8 mouse cellular contexts compared by ENCODE assay signal in genomic region chr1:136948511-136949275, GRCm38 (mm10). TPM values are rescaled to one million over a fixed set of nuclear protein-coding genes. Genes with fewer than 3 reads are reported as not detected.
A peak's percentile ranks its signal among the peaks of the same experiment; 100 is the strongest.
DNase-seq lines count a peak whose midpoint lies in the region; ATAC-seq and TF ChIP-seq lines count a peak whose summit lies in the region.

No protein-coding gene starts in this region.

- under 1% methylated on average over 61 of the region's 61 CpGs for WGBS in hindbrain, embryonic 12.5 days
- WGBS in liver, embryonic 11.5 days, result under 1% methylated on average over 49 of the region's 61 CpGs
- under 1% methylated on average over 60 of the region's 61 CpGs for WGBS in midbrain, postnatal 0 days

- TF ChIP-seq POLR2A in embryonic fibroblast, embryonic 13.5 days (IDR thresholded peaks at IDR 0.05; ENCODE audit: low read depth, low read length), result no peak

- no peaks in the 10 kb centered on the region for H3K4me1 ChIP-seq in embryonic fibroblast, embryonic 13.5 days (ENCODE audit: control insufficient read depth, insufficient read depth, low read length)
- peaks cover 35% of the 10 kb centered on the region for H3K4me1 ChIP-seq in hindbrain, embryonic 12.5 days
- 0 out of 2 replicates have a peak, but pooled peaks cover 4% of the 10 kb centered on the region for H3K4me1 ChIP-seq in liver, embryonic 11.5 days (replicated peaks; ENCODE audit: control insufficient read depth, insufficient read depth, low read length)
- H3K4me1 ChIP-seq in midbrain, postnatal 0 days (ENCODE audit: insufficient read depth, low read length), result peaks cover 9% of the 10 kb centered on the region; the same call in 1 of the 2 replicates

- H3K4me2 ChIP-seq in hindbrain, embryonic 12.5 days (replicated peaks), result peak overlapping the region; percentile 72
- H3K4me2 ChIP-seq in liver, embryonic 11.5 days, result peak overlapping the region; percentile 68
- peak overlapping the region; percentile 85 for H3K4me2 ChIP-seq in midbrain, postnatal 0 days (ENCODE audit: low read depth, low read length, poor library complexity, severe bottlenecking)

- H3K36me3 ChIP-seq in hindbrain, embryonic 12.5 days, result no peaks in the 10 kb centered on the region
- no peaks in the 10 kb centered on the region for H3K36me3 ChIP-seq in liver, embryonic 11.5 days (ENCODE audit: control insufficient read depth, insufficient read depth, low read length)
- no peaks in the 10 kb centered on the region for H3K36me3 ChIP-seq in midbrain, postnatal 0 days (ENCODE audit: insufficient read depth, low read length)

- H3K9ac ChIP-seq in hindbrain, embryonic 12.5 days, result peak overlapping the region; percentile 39
- peak overlapping the region; percentile 71 for H3K9ac ChIP-seq in liver, embryonic 11.5 days (ENCODE audit: low read depth, low read length)
- peak overlapping the region; percentile 19; the same call in 1 of the 2 replicates for H3K9ac ChIP-seq in midbrain, postnatal 0 days (replicated peaks; ENCODE audit: low read length, poor library complexity, severe bottlenecking)

- DNase-seq in 3134 (ENCODE audit: extremely low read depth, insufficient read length, low spot score) (peak; percentile 11), R1 (ENCODE audit: low read depth, low spot score) (peak; percentile 41)
- DNase-seq in liver, embryonic 11.5 days (ENCODE audit: low spot score), result peak; percentile 60
- DNase-seq in midbrain, postnatal 0 days (ENCODE audit: low spot score), result peak; percentile 42
- DNase-seq in thymus, postnatal 14 days, result no peak
- no peak for DNase-seq in c-Kit-positive CD71-positive TER-119-positive erythroid progenitor cells, embryonic 14.5 days (ENCODE audit: low spot score)

- peak overlapping the region; percentile 6 for H3K4me3 ChIP-seq in embryonic fibroblast, embryonic 13.5 days (ENCODE audit: insufficient read depth, low read length)
- H3K4me3 ChIP-seq in hindbrain, embryonic 12.5 days, result peak overlapping the region; percentile 40
- H3K4me3 ChIP-seq in liver, embryonic 11.5 days (ENCODE audit: low read depth, low read length), result peak overlapping the region; percentile 58
- peak overlapping the region; percentile 41 for H3K4me3 ChIP-seq in midbrain, postnatal 0 days (ENCODE audit: low read depth, low read length)

- peak; percentile 78 for ATAC-seq in hindbrain, embryonic 12.5 days (ENCODE audit: low FRiP score)
- ATAC-seq in liver, embryonic 11.5 days (replicated peaks; ENCODE audit: low FRiP score), result peak; percentile 18; the same call in 1 of the 2 replicates
- peak; percentile 53; the same call in 1 of the 2 replicates for ATAC-seq in midbrain, postnatal 0 days (ENCODE audit: low FRiP score)

- TF ChIP-seq CTCF in embryonic fibroblast, embryonic 13.5 days (IDR thresholded peaks at IDR 0.05; ENCODE audit: borderline replicate concordance, insufficient read depth, low read length), result no peak
- peak; percentile 14; the same call in 1 of the 2 replicates for TF ChIP-seq CTCF in midbrain, postnatal 0 days (IDR thresholded peaks at IDR 0.05)

- no peak overlapping the region for H3K27ac ChIP-seq in embryonic fibroblast, embryonic 13.5 days (ENCODE audit: insufficient read depth, low read length)
- no peak overlapping the region for H3K27ac ChIP-seq in hindbrain, embryonic 12.5 days
- H3K27ac ChIP-seq in liver, embryonic 11.5 days (ENCODE audit: low read depth, low read length), result peak overlapping the region; percentile 48; the same call in 1 of the 2 replicates
- no peak overlapping the region for H3K27ac ChIP-seq in midbrain, postnatal 0 days (ENCODE audit: low read depth, low read length)

- H3K9me3 ChIP-seq in hindbrain, embryonic 12.5 days (replicated peaks), result no peaks in the 10 kb centered on the region
- H3K9me3 ChIP-seq in liver, embryonic 11.5 days (ENCODE audit: control insufficient read depth, low read length), result no peaks in the 10 kb centered on the region
- 0 out of 2 replicates have a peak, but pooled peaks cover 3% of the 10 kb centered on the region for H3K9me3 ChIP-seq in midbrain, postnatal 0 days (ENCODE audit: low read length)

- peaks cover 94% of the 10 kb centered on the region for H3K27me3 ChIP-seq in hindbrain, embryonic 12.5 days
- peaks cover 90% of the 10 kb centered on the region for H3K27me3 ChIP-seq in liver, embryonic 11.5 days (replicated peaks; ENCODE audit: control insufficient read depth, insufficient read depth, low read length)
- peaks cover 88% of the 10 kb centered on the region for H3K27me3 ChIP-seq in midbrain, postnatal 0 days (ENCODE audit: insufficient read depth, low read length)

RNA-seq across cellular contexts. Expression of gene Nr5a2, which starts 11.6 kb away (rescaled TPM):
- not detected in 2 replicates for polyA plus RNA-seq in embryonic fibroblast, embryonic 13.5 days (2011; ENCODE audit: insufficient read length, low read depth, missing spikeins)
- polyA plus RNA-seq in hindbrain, embryonic 12.5 days (2016; fragmentation: Nextera tagmentation; extraction: Ambion mirVana), result 0.43 and 0.72 TPM in 2 replicates
- 4.9 and 5.3 TPM in 2 replicates for polyA plus RNA-seq in liver, embryonic 11.5 days (2014; fragmentation: Nextera tagmentation; extraction: Ambion mirVana)
- 2.1 and 2.6 TPM in 2 replicates for total RNA-seq in midbrain, postnatal 0 days (2014; rRNA removed)
- polyA plus RNA-seq in midbrain, postnatal 0 days (2015; fragmentation: Nextera tagmentation; extraction: Ambion mirVana), result 0.43 and 0.90 TPM in 2 replicates

Comparison
In these comparisons a context has a peak if more than half of its experiments do, and no peak if none do; other contexts are left out.
1. DNase-seq: peak in 3134 (single experiment), R1 (single experiment), liver, embryonic 11.5 days (single experiment) and midbrain, postnatal 0 days (single experiment); none in thymus, postnatal 14 days (single experiment) and c-Kit-positive CD71-positive TER-119-positive erythroid progenitor cells, embryonic 14.5 days (single experiment).
2. H3K4me3 ChIP-seq: peak in every context shown above with its lines; median percentile 58 in liver, embryonic 11.5 days; 41 in midbrain, postnatal 0 days; 40 in hindbrain, embryonic 12.5 days; 6 in embryonic fibroblast, embryonic 13.5 days.
3. ATAC-seq: peak in every context shown above with its lines; median percentile 78 in hindbrain, embryonic 12.5 days; 53 in midbrain, postnatal 0 days; 18 in liver, embryonic 11.5 days.
4. H3K9ac ChIP-seq: peak in every context shown above with its lines; median percentile 71 in liver, embryonic 11.5 days; 39 in hindbrain, embryonic 12.5 days; 19 in midbrain, postnatal 0 days.
5. Peak in every context shown above with its lines, with median percentiles within 50 percentile points of each other: H3K4me2 ChIP-seq.